Mouse (Mus musculus): ENCODE results near the gene Dll1. TPM values are rescaled to one million over a fixed set of nuclear protein-coding genes. Genes with fewer than 3 reads are reported as not detected.

Gene Dll1
- polyA plus RNA-seq, 1 experiment from 2014 or later: 6.8 TPM

DNA sequence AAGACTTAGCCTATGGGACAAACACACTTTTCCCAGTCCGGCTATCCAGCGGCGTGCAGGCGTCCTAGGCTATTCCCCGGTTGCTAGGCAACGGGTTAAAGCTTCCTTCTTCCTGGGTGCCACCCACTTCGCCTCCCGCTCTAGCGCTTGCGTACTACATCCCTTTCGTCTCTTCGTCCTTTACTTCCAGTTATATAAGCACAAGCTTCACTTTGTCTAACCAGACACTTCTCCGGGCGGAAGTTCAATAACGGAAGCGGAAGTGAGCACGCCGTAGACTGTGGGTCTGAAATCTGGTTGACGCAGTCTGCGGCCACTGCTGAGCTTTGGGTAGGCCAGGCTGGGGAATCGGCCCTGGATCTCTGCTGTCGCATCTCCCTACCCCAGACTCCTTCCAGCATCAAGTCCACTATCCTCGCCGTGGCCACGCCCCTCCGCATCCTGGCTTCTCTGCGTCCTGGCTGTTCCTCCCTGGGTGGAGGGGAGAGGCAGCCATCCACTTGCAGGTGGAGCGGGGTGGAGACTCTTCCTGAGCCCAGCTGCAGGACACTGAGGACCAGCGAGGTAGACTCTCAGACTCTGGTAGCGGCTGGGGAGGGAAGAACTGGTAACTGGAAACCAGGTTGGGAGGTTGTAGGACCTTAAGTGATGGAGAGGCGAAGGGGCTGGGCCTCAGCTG lies 19.5 kb upstream of the Dll1 start, which contains the start of gene Fam120b:
Gene Fam120b (plus strand): TSS at position 206 of the 679 bp plus-strand sequence.
- Histone ChIP-seq H3K4me3 (peak within 1 kb of the TSS; percentile 79), H3K27ac (peak within 1 kb of the TSS; percentile 92), H3K36me3 (no peaks in the 10 kb centered on the region), H3K9me3 (no peaks in the 10 kb centered on the region), H3K4me1 (peaks cover 14% of the 10 kb centered on the region), H3K4me2 (peak within 1 kb of the TSS; percentile 72), H3K9ac (peak within 1 kb of the TSS; percentile 79), H3K27me3 (0 out of 2 replicates have a peak, but pooled peaks cover 5% of the 10 kb centered on the region)
- ATAC-seq (ENCODE audit: insufficient number of reproducible peaks, low FRiP score, low TSS enrichment, low read depth): peak; percentile 97
- under 1% methylated on average over 31 of the region's 31 CpGs for WGBS

DNA sequence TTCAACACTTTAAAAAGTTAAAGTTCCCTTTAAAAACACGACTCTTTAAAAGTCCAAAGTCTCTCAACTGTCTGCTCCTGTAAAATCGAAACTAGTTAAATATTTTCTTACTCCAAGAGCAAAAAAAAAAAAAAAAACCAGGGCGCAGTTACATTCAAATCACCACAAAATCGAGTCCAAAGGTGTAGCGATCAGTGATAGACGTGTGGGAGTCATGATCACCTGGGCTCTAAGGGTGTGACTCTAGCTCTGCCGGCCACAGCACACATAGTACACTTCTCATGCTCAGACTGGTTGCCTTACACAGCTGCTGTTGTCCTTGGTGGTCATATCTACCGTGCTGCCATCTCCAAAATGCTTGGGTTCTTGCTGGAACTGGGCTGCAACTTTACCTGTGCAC lies 12.7 kb upstream of the Dll1 start:
- Histone ChIP-seq H3K4me3 (no peak overlapping the region), H3K4me1 (no peaks in the 10 kb centered on the region), H3K27me3 (0 out of 2 replicates have a peak, but pooled peaks cover 5% of the 10 kb centered on the region), H3K27ac (no peak overlapping the region), H3K9me3 (no peaks in the 10 kb centered on the region), H3K4me2 (no peak overlapping the region), H3K9ac (no peak overlapping the region), H3K36me3 (no peaks in the 10 kb centered on the region)
- WGBS: 74% methylated on average over 8 of the region's 8 CpGs
- no peak for ATAC-seq (ENCODE audit: insufficient number of reproducible peaks, low FRiP score, low TSS enrichment, low read depth)

DNA sequence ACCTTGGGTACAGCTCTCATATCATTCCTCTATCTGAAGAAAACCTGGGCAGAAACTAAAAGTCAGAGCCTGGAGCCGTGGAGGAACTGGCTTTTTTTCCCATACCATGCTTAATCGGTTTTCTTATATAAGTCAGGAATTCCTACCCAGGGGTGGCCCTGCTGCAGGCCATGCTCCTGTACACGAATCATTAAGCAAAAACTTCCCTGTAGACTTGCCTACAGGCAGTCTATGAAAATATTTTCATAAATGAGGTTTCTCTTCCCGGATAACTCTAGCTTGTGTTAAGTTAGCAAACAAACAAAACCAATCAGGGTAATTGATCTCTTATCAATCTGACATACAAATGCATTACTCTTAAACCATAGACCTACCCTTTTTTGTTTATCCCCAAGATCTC lies 12.2 kb upstream of the Dll1 start:
- Histone ChIP-seq H3K4me2 (no peak overlapping the region), H3K27ac (no peak overlapping the region), H3K4me1 (no peaks in the 10 kb centered on the region), H3K36me3 (no peaks in the 10 kb centered on the region), H3K27me3 (0 out of 2 replicates have a peak, but pooled peaks cover 5% of the 10 kb centered on the region), H3K4me3 (no peak overlapping the region), H3K9ac (no peak overlapping the region), H3K9me3 (no peaks in the 10 kb centered on the region)
- WGBS: 63% methylated on average over 4 of the region's 4 CpGs
- ATAC-seq (ENCODE audit: insufficient number of reproducible peaks, low FRiP score, low TSS enrichment, low read depth): no peak

DNA sequence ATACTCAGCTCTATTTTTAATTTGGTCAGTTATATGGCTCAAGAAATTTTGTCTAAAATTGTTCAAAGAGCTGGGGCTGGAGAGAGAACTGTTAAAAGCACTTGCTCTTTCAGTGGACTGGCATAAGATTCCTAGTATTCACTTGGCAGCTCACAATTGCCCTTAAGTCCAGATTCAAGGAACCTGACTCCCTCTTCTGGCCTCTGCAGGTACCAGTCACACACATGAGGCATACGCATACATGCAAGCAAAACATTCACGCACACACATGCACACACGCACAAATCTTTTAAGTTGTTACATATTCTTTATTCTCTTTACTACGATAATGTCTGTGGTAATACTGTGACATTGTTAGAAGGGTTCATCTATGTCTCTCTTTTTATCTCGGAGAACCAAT lies 6.7 kb upstream of the Dll1 start:
- Histone ChIP-seq H3K4me3 (no peak overlapping the region), H3K27me3 (peaks cover 47% of the 10 kb centered on the region), H3K36me3 (no peaks in the 10 kb centered on the region), H3K4me1 (peaks cover 16% of the 10 kb centered on the region), H3K9ac (no peak overlapping the region), H3K27ac (no peak overlapping the region), H3K9me3 (no peaks in the 10 kb centered on the region), H3K4me2 (no peak overlapping the region)
- no peak for ATAC-seq (ENCODE audit: insufficient number of reproducible peaks, low FRiP score, low TSS enrichment, low read depth)
- WGBS: 90% methylated on average over 5 of the region's 5 CpGs

DNA sequence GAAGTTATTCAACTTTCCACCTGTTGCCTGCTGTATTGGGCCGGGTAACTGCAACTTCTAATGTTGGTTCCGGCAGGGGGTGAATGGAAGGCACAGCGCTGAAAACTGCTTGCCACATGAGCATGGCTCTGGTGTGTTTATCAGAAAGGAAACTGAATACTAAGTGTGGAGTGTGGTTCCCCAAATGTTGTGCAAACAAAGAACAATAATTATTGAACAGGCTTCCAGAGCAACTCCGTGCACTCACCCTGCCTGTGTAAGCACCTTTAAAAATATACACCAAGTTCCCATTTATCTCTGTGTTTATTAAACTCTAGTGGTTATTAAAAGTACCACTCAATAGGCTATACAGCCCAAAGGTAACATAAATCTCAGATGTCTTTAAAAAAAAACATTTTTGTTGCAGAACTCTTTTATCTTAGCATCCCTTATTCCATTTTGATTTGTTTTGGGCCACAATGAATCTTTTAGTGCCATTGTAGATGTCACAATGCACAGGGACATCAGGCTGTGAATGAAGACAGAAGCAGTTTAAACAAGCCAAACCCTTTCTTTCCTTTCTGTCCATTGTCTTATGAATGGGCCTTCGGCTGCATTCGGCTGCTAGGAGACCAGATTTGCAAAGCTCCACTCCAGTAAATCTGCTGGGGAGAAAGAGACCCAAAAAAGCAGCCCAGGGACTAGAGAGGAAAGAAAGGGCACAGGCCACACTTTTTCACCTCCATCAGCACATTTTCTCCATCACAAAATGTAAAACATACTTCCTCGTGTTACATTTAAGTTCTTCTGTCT lies 5.4 kb upstream of the Dll1 start:
- Histone ChIP-seq H3K27me3 (peaks cover 58% of the 10 kb centered on the region), H3K4me2 (no peak overlapping the region)
- WGBS: 52% methylated on average over 7 of the region's 7 CpGs

DNA sequence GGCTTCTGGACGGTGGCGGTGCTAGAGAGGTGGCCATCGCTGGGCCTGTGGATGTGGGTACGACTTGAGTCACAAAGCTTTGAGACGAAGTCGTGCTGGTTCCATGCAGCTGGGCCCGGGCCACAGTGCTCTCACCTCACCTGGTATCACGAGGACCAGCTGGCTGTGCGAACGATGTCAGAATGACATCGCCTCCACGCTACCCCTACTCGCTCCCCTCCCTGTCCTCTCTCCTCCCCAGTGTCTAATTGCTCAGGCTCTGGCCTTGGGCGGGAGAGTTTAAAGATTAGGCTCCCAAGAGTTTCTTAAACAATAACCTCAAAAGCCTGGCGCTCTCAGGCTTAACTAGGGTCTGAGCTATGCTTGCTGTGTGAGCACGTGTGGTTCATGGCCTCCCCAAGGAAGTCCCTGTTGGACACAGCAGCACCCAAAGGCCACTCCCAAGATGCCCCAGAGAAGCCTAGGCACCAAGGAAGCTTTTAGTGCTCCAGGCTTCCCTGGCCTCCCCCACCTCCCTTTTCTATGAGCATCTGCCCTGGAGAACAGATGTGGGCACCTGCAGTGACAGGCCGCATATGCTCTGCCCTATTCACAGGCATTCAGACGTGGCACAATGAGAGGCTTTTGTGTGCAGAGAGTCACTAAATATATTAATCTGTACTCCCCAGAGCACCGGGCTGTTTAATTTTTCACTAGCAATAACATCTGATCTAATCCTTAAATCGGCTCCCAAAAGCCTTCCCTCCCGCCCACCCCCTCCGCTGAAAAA lies 4.6 kb upstream of the Dll1 start:
- Histone ChIP-seq H3K36me3 (no peaks in the 10 kb centered on the region), H3K4me3 (peak overlapping the region; percentile 40), H3K4me1 (peaks cover 28% of the 10 kb centered on the region), H3K9ac (peak overlapping the region; percentile 14; the same call in 1 of the 2 replicates), H3K9me3 (no peaks in the 10 kb centered on the region), H3K4me2 (peak overlapping the region; percentile 73), H3K27me3 (peaks cover 66% of the 10 kb centered on the region), H3K27ac (no peak overlapping the region)
- no peak for ATAC-seq (ENCODE audit: insufficient number of reproducible peaks, low FRiP score, low TSS enrichment, low read depth)
- 12% methylated on average over 22 of the region's 22 CpGs for WGBS

More for the DNA sequence above, 5.4 kb upstream of the Dll1 start:
- Histone ChIP-seq H3K4me1 (peaks cover 21% of the 10 kb centered on the region), H3K9ac (no peak overlapping the region), H3K27ac (no peak overlapping the region), H3K36me3 (no peaks in the 10 kb centered on the region), H3K4me3 (no peak overlapping the region), H3K9me3 (no peaks in the 10 kb centered on the region)
- ATAC-seq (ENCODE audit: insufficient number of reproducible peaks, low FRiP score, low TSS enrichment, low read depth): no peak

DNA sequence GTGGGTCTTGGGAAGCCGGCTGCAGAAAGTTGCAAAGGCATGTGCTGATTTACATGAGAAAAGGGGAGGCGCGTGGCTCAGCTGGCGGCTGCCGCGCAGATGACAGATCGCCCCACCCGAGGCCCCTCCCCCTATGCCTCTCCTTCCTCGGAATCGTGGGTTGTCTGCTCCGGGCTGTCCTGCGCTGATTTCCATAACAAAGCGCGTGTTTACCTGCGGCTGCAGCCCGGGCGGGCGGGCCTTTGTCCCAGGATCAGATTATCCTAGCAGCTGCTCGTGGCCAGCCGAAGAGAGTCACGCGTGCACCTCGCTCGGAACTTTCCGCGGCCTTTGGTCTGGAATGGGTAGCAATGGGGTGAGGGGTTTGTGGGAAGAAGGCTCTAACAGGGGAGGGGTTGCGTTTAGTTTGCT lies 4.0 kb upstream of the Dll1 start:
- Histone ChIP-seq H3K4me3 (peak overlapping the region; percentile 40), H3K4me1 (peaks cover 31% of the 10 kb centered on the region), H3K27ac (no peak overlapping the region), H3K4me2 (peak overlapping the region; percentile 73), H3K9ac (peak overlapping the region; percentile 14; the same call in 1 of the 2 replicates), H3K27me3 (peaks cover 68% of the 10 kb centered on the region), H3K9me3 (no peaks in the 10 kb centered on the region), H3K36me3 (no peaks in the 10 kb centered on the region)
- no peak for ATAC-seq (ENCODE audit: insufficient number of reproducible peaks, low FRiP score, low TSS enrichment, low read depth)
- WGBS: under 1% methylated on average over 27 of the region's 27 CpGs

DNA sequence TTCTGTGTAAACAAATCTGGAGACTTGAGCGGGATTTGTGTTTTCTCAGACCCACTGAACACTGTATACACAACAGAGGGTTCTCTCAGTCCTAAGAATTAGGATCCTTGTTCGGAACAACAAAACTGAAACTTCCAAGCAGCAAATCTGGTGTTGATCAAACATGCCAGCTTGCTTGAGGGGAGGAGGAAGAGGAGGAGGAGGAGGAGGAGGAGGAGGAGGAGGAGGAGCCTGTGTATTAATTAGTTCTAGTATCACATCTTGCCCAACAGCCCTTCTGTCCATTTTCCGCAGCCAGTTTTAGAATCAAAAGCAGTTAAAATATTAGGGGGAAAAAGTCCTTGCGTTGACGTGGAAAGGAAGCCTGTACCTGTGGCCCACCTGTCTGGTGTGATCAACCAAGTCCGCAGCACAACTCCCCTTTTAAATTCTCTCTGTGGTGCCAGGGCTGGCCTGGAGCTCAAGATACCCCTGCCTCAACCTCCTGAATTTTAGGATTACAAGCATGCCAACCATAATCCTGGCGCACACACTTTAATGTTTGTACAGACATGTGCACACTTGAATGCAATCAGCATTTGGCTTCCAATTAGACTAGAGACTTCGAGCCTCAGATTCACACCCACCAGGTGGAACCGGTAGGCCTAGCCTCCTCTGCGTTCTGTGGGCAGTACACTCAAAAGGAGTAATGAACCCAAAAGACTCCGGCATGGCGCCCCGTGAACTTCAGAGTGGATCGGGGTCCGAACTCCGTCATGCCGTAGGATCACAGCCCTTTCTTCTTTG lies 3.3 kb upstream of the Dll1 start:
- Histone ChIP-seq H3K27me3 (peaks cover 74% of the 10 kb centered on the region), H3K4me1 (peaks cover 39% of the 10 kb centered on the region), H3K4me2 (peak overlapping the region; percentile 73), H3K27ac (no peak overlapping the region), H3K9ac (no peak overlapping the region), H3K36me3 (no peaks in the 10 kb centered on the region), H3K9me3 (no peaks in the 10 kb centered on the region), H3K4me3 (peak overlapping the region; percentile 40)
- ATAC-seq (ENCODE audit: insufficient number of reproducible peaks, low FRiP score, low TSS enrichment, low read depth): no peak
- 12% methylated on average over 17 of the region's 17 CpGs for WGBS

DNA sequence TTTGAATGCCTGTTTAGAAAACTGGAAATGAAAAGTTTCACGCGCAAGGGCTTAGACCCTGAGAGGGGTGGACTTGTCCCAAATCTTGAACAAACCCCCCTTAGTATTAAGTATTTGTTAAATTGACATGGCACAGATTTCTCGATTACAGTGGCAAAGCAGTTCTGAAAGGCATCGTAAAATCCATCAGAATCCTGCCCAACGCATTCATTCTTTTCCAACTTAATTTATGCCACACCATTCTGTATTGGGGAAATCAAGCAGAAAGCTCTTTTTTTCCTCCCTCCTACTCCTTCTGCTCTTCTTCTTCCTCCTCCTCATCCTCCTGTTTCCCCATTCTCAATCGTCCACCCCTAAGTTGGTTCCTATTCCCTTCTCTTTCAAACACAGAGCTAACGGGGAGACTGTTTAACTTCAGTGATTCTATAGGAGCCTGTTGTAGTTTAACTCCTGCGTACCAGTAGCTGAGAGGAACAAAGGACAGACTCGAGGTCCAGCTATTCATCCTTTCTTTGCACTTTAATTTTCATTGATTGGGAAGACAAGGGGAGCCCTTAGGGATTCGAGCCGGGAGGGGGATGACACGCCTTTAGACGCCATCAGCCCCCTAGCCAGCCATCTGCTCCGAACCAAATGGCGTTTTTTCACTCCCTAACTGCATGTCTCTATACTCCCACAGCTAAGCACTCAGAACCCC lies 1.9 kb upstream of the Dll1 start:
- no peak overlapping the region for H3K9ac ChIP-seq
- H3K27me3 ChIP-seq: peaks cover 88% of the 10 kb centered on the region
- H3K4me3 ChIP-seq: no peak overlapping the region
- H3K4me2 ChIP-seq: no peak overlapping the region
- H3K4me1 ChIP-seq: peaks cover 44% of the 10 kb centered on the region
- H3K9me3 ChIP-seq: no peaks in the 10 kb centered on the region
- H3K36me3 ChIP-seq: no peaks in the 10 kb centered on the region
- no peak overlapping the region for H3K27ac ChIP-seq
- 17% methylated on average over 15 of the region's 15 CpGs for WGBS
- no peak for ATAC-seq (ENCODE audit: insufficient number of reproducible peaks, low FRiP score, low TSS enrichment, low read depth)

DNA sequence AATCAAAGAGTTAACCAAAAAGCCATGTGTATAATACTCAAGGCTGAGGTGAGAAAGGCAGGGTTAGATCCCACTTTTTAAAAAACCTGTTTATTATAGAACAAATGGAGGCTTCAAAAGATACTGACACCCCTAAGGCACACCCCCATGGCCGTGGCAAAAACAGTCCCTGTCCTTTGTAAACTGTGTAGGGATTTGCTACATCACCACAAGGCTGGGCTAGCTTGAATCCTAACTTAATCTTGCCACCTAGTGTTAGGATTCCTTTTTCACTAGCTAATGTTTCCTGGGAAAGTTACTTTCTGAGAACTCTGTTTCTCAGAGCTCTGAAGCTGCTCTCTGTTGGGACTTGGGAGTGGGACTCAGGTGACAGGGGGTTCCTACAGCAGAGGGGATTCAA lies 1.2 kb upstream of the Dll1 start:
- no peak for ATAC-seq (ENCODE audit: insufficient number of reproducible peaks, low FRiP score, low TSS enrichment, low read depth)
- Histone ChIP-seq H3K27ac (no peak overlapping the region), H3K9me3 (no peaks in the 10 kb centered on the region), H3K9ac (no peak overlapping the region), H3K4me1 (peaks cover 44% of the 10 kb centered on the region), H3K27me3 (peaks cover 90% of the 10 kb centered on the region), H3K4me2 (no peak overlapping the region), H3K4me3 (no peak overlapping the region), H3K36me3 (no peaks in the 10 kb centered on the region)
- 0% methylated on average over 1 of the region's 1 CpGs for WGBS
